Mouse (Mus musculus) forebrain, embryonic 15.5 days (tissue): ENCODE results near the gene Smg6. TPM values are rescaled to one million over a fixed set of nuclear protein-coding genes. Genes with fewer than 3 reads are reported as not detected.

Source experiments
- ATAC-seq: fragments of 200-750 bp; cut with Nextera tagmentation; replicated peaks from 2 replicates; pipeline ENCODE4 v1.8.0; 2017; ENCODE audit warnings: mild to moderate bottlenecking, moderate TSS enrichment, moderate library complexity
- H3K27ac ChIP-seq: fragments of 300-500 bp; sonication (generic); replicated peaks from 2 replicates; pipeline ENCODE4 v1.5.1; 2015; ENCODE audit warnings: mild to moderate bottlenecking, inconsistent platforms
- H3K27me3 ChIP-seq: fragments of 300-500 bp; sonication (generic); 2 replicates; pipeline ENCODE4 v1.6.1; 2015; ENCODE audit warnings: inconsistent platforms
- H3K36me3 ChIP-seq: fragments of 300-500 bp; sonication (generic); 2 replicates; pipeline ENCODE4 v1.6.1; 2015; ENCODE audit warnings: mild to moderate bottlenecking, inconsistent platforms
- H3K4me1 ChIP-seq: fragments of 300-500 bp; sonication (generic); 2 replicates; pipeline ENCODE4 v1.6.1; 2015; ENCODE audit warnings: inconsistent platforms
- H3K4me2 ChIP-seq: fragments of 300-500 bp; sonication (generic); replicated peaks from 2 replicates; pipeline ENCODE4 v1.6.1; 2015; ENCODE audit warnings: mild to moderate bottlenecking, inconsistent platforms
- H3K4me3 ChIP-seq: fragments of 300-500 bp; sonication (generic); 2 replicates; pipeline ENCODE4 v1.5.1; 2015; ENCODE audit warnings: mild to moderate bottlenecking, inconsistent platforms
- H3K9ac ChIP-seq: fragments of 300-500 bp; sonication (generic); replicated peaks from 2 replicates; pipeline ENCODE4 v1.6.1; 2015; ENCODE audit warnings: mild to moderate bottlenecking, inconsistent platforms
- H3K9me3 ChIP-seq: fragments of 300-500 bp; sonication (generic); 2 replicates; pipeline ENCODE4 v1.6.1; 2016; ENCODE audit warnings: inconsistent platforms
- WGBS: fragments of 180-500 bp; shearing (Covaris S2); methylation state at CpG from one replicate; pipeline ENCODE4 v1.1.7; 2015; ENCODE audit warnings: mixed read lengths; 5-methylcytosine and 5-hydroxymethylcytosine counted together
- polyA plus RNA-seq: library from polyadenylated mRNA; unstranded; fragments of >200 nt; fragmentation: Nextera tagmentation; extraction: Ambion mirVana; gene quantifications from 2 replicates; pipeline ENCODE4 v1.2.1, GENCODE M21; 2015

Gene Smg6
- polyA plus RNA-seq, 1 experiment from 2014 or later = 18.4 TPM

- no peak overlapping the region for H3K9ac ChIP-seq
- no peak overlapping the region for H3K4me3 ChIP-seq
- H3K4me1 ChIP-seq = peaks cover 3% of the 10 kb centered on the region; the same call in 1 of the 2 replicates
- H3K36me3 ChIP-seq = peaks cover 16% of the 10 kb centered on the region; the same call in 1 of the 2 replicates
- H3K27ac ChIP-seq = no peak overlapping the region
- peaks cover 13% of the 10 kb centered on the region for H3K27me3 ChIP-seq
- 59% methylated on average over 2 of the region's 2 CpGs for WGBS
- H3K9me3 ChIP-seq = no peaks in the 10 kb centered on the region
- H3K4me2 ChIP-seq = no peak overlapping the region
- no peak for ATAC-seq
These were observed 233.9 kb downstream of the Smg6 start for GRCm38 (mm10) chr11:75159564-75159963.

- no peak overlapping the region for H3K4me2 ChIP-seq
- H3K9me3 ChIP-seq = no peaks in the 10 kb centered on the region
- no peak overlapping the region for H3K4me3 ChIP-seq
- ATAC-seq = no peak
- H3K27me3 ChIP-seq = peaks cover 27% of the 10 kb centered on the region
- no peak overlapping the region for H3K9ac ChIP-seq
- no peak overlapping the region for H3K27ac ChIP-seq
- 74% methylated on average over 7 of the region's 7 CpGs for WGBS
- H3K4me1 ChIP-seq = peaks cover 10% of the 10 kb centered on the region
- H3K36me3 ChIP-seq = peaks cover 16% of the 10 kb centered on the region; the same call in 1 of the 2 replicates
These were observed 235.3 kb downstream of the Smg6 start for GRCm38 (mm10) chr11:75160954-75161353.

DNA sequence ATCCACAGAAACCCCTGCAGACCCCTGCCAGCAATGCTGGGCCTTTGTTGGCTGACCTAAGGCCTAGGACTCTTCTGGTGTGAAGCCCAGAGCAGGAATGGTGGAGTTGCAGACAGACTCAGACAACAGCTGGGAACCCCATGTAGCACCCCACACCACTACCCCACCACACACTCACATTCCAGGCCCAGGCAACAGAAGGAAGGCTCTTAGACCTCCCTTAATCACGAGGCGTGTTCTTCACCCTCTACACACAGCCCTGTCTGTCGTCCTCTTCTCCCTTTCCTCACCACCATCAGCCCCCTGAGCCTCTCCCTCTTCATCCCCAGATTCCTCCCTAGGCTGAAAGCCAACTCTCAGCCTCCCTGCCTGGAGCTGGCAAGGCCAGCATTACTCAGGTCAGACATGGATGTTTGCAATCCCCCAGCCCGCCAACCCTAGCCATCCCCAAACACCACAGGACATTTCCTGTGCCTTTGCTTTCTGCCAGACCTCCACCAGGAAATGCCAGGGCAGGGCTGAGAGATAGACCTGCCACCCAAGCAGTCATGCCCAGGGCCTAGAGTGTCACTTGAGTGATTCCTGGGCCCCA lies 235.9 kb downstream of the Smg6 start:
- no peak overlapping the region for H3K27ac ChIP-seq
- no peak for ATAC-seq
- no peak overlapping the region for H3K4me2 ChIP-seq
- H3K4me1 ChIP-seq = peaks cover 15% of the 10 kb centered on the region
- no peak overlapping the region for H3K4me3 ChIP-seq
- H3K27me3 ChIP-seq = peaks cover 32% of the 10 kb centered on the region
- WGBS = 75% methylated on average over 4 of the region's 4 CpGs
- no peak overlapping the region for H3K9ac ChIP-seq
- H3K36me3 ChIP-seq = peaks cover 16% of the 10 kb centered on the region; the same call in 1 of the 2 replicates
- no peaks in the 10 kb centered on the region for H3K9me3 ChIP-seq

GRCm38 (mm10) chr11:75162591-75163080 lies 237.0 kb downstream of the Smg6 start:
- no peak overlapping the region for H3K9ac ChIP-seq
- peaks cover 42% of the 10 kb centered on the region for H3K27me3 ChIP-seq
- H3K36me3 ChIP-seq = peaks cover 16% of the 10 kb centered on the region; the same call in 1 of the 2 replicates
- no peak overlapping the region for H3K4me2 ChIP-seq
- H3K9me3 ChIP-seq = no peaks in the 10 kb centered on the region
- peaks cover 26% of the 10 kb centered on the region for H3K4me1 ChIP-seq
- no peak for ATAC-seq
- 91% methylated on average over 12 of the region's 12 CpGs for WGBS
- no peak overlapping the region for H3K4me3 ChIP-seq
- no peak overlapping the region for H3K27ac ChIP-seq

DNA sequence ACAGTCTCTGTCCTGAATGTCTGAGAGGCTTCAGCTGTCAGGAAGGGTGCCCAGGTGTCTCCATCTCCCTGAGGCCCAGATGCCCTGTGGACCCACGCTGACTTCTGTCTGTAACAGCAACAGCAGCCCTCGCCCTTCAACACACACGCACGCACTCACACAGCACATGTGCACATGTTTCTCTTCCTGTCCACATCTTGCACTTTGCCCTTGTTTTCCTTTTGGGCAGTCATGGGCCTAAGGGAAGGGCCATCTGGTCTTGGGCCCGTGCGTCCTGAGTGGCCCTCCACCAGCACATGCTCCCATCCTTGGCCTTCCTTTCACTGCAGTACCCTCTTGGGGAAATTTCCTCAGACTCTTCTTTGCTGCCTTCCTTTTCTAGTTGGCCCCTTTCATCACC lies 237.8 kb downstream of the Smg6 start:
- WGBS = 91% methylated on average over 6 of the region's 6 CpGs
- Histone ChIP-seq H3K9ac (no peak overlapping the region), H3K27me3 (peaks cover 50% of the 10 kb centered on the region), H3K4me2 (no peak overlapping the region), H3K4me1 (peaks cover 33% of the 10 kb centered on the region), H3K36me3 (peaks cover 16% of the 10 kb centered on the region; the same call in 1 of the 2 replicates), H3K27ac (no peak overlapping the region), H3K9me3 (no peaks in the 10 kb centered on the region), H3K4me3 (no peak overlapping the region)
- no peak for ATAC-seq

GRCm38 (mm10) chr11:75164051-75164450 lies 238.4 kb downstream of the Smg6 start:
- no peak overlapping the region for H3K27ac ChIP-seq
- peaks cover 56% of the 10 kb centered on the region for H3K27me3 ChIP-seq
- 82% methylated on average over 2 of the region's 2 CpGs for WGBS
- no peak overlapping the region for H3K4me2 ChIP-seq
- peaks cover 16% of the 10 kb centered on the region; the same call in 1 of the 2 replicates for H3K36me3 ChIP-seq
- H3K9me3 ChIP-seq = no peaks in the 10 kb centered on the region
- no peak overlapping the region for H3K4me3 ChIP-seq
- H3K9ac ChIP-seq = no peak overlapping the region
- no peak for ATAC-seq
- H3K4me1 ChIP-seq = peaks cover 39% of the 10 kb centered on the region

DNA sequence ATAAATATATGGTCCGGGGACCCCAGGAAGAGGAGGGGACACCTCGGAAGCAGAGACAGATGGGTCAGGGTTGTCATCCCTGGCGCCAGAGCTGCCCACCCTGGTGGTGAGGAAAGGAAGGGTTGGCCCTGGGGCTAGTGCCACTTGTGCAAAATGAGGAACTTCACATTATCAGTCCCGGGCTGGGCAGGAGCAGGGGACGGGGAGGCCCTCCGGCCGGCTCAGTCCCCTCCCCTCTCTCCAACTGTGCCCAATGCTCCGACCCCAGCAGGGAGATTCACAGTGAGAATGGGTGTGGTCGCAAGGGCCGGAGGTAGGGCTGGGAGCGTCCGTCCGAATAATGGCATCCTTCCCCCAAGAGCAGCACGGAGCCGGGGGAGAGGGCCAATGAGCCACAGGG lies 239.1 kb downstream of the Smg6 start:
- H3K4me3 ChIP-seq = no peak overlapping the region
- no peaks in the 10 kb centered on the region for H3K9me3 ChIP-seq
- no peak for ATAC-seq
- no peak overlapping the region for H3K9ac ChIP-seq
- peaks cover 63% of the 10 kb centered on the region for H3K27me3 ChIP-seq
- H3K4me1 ChIP-seq = peaks cover 46% of the 10 kb centered on the region
- peaks cover 12% of the 10 kb centered on the region; the same call in 1 of the 2 replicates for H3K36me3 ChIP-seq
- 15% methylated on average over 15 of the region's 15 CpGs for WGBS
- no peak overlapping the region for H3K4me2 ChIP-seq
- no peak overlapping the region for H3K27ac ChIP-seq

DNA sequence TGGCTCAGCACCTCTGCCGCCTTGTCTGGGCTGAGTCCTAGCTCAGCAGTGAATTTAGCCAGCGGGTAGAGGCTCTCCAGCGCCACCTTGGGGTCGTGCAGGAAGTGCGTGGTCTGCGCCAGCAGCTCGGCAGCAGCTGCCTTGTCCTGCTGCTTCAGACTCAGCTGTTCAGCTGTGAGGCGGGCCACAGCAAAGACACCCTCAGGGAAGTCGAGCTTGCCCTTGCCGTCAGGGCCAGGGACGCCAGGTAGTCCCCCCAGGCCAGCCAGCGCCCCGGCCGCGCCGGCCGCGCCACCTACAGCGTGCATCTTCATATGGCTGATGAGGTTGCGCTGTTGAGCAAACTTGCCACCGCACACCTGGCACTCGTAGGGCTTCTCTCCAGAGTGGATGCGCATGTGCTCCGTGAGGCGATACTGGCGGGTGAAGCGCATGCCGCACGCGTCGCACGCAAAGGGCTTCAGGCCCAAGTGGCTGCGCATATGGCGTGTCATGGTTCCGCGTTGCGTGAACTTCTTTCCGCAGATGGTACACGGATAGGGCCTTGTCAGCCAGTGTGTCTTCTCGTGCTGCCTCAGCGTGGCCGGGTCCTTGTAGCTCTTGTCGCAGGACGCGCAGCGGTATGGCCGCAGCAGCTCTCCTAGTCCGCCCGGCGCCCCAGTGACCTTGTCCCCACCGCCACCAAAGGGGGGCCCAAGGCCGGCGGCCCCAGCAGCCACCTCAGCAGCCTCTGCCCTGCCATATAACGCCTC lies 240.0 kb downstream of the Smg6 start:
- 4% methylated on average over 54 of the region's 54 CpGs for WGBS
- Histone ChIP-seq H3K9me3 (no peaks in the 10 kb centered on the region), H3K36me3 (peaks cover 8% of the 10 kb centered on the region; the same call in 1 of the 2 replicates), H3K4me3 (peak overlapping the region; percentile 45), H3K27ac (no peak overlapping the region), H3K27me3 (peaks cover 64% of the 10 kb centered on the region), H3K4me1 (peaks cover 54% of the 10 kb centered on the region), H3K4me2 (peak overlapping the region; percentile 36), H3K9ac (no peak overlapping the region)
- no peak for ATAC-seq

- Histone ChIP-seq H3K36me3 (peaks cover 8% of the 10 kb centered on the region; the same call in 1 of the 2 replicates), H3K9ac (peak overlapping the region; percentile 25), H3K27me3 (peaks cover 66% of the 10 kb centered on the region), H3K4me1 (peaks cover 58% of the 10 kb centered on the region), H3K4me3 (peak overlapping the region; percentile 45), H3K27ac (no peak overlapping the region), H3K4me2 (peak overlapping the region; percentile 86), H3K9me3 (no peaks in the 10 kb centered on the region)
- ATAC-seq = no peak
- 4% methylated on average over 55 of the region's 55 CpGs for WGBS
These were observed 240.7 kb downstream of the Smg6 start for GRCm38 (mm10) chr11:75166193-75166842.

GRCm38 (mm10) chr11:75166861-75167642 lies 241.4 kb downstream of the Smg6 start:
- peak overlapping the region; percentile 25 for H3K9ac ChIP-seq
- peaks cover 8% of the 10 kb centered on the region; the same call in 1 of the 2 replicates for H3K36me3 ChIP-seq
- peaks cover 73% of the 10 kb centered on the region for H3K27me3 ChIP-seq
- H3K4me1 ChIP-seq = peaks cover 58% of the 10 kb centered on the region
- 1% methylated on average over 67 of the region's 68 CpGs for WGBS
- H3K4me2 ChIP-seq = peak overlapping the region; percentile 86
- no peaks in the 10 kb centered on the region for H3K9me3 ChIP-seq
- H3K4me3 ChIP-seq = peak overlapping the region; percentile 45
- H3K27ac ChIP-seq = no peak overlapping the region
- ATAC-seq = no peak
